Mouse (Mus musculus): ENCODE results near the gene Cd9.

- no peak for TF ChIP-seq POLR2A (IDR thresholded peaks at IDR 0.05; ENCODE audit: low read depth, low read length)
- TF ChIP-seq CTCF (IDR thresholded peaks at IDR 0.05; ENCODE audit: extremely low read depth, insufficient read depth, insufficient read length, insufficient replicate concordance): no peak
Measured at GRCm38 (mm10) chr6:125540199-125540598, 45.6 kb upstream of the Cd9 start.

All from spleen, adult 2 months (tissue).